Mouse (Mus musculus): ENCODE results near the gene Ptk7. TPM values are rescaled to one million over a fixed set of nuclear protein-coding genes. Genes with fewer than 3 reads are reported as not detected.

The Ptk7 gene
- polyA plus RNA-seq, 1 experiment, result 3.9 TPM

DNA sequence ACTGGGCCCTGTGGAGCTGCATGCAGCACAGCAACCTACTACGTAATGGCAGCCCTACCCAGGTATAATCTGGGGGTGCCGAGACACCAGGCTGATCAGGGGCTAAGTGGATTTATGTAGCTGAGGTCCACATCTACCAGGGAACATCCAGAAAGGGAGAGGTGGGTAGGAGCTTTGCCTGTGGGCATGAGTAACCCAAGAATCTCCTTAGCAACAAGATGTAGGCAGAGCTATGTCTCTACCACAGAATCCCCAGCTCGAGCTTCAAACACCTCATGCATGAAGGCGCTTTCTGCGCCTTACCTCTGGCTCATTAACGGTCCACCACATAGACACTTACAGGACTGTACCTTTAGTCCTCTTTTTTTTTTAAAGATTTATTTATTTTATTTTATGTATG is 34.0 kb downstream of the Ptk7 start:
- Histone ChIP-seq H3K4me3 (replicated peaks; ENCODE audit: control insufficient read depth, low read depth, low read length) (no peak overlapping the region), H3K27ac (ENCODE audit: control insufficient read depth, insufficient read depth, low read depth, low read length, poor library complexity) (no peak overlapping the region), H3K4me1 (ENCODE audit: control insufficient read depth, insufficient read depth, low read length) (no peaks in the 10 kb centered on the region)
- no peak for TF ChIP-seq POLR2A (IDR thresholded peaks at IDR 0.05; ENCODE audit: borderline replicate concordance, control insufficient read depth, low read depth, low read length)
- TF ChIP-seq CTCF (IDR thresholded peaks at IDR 0.05; ENCODE audit: control insufficient read depth, insufficient read depth, low read length), result no peak
- WGBS, result 87% methylated on average over 6 of the region's 6 CpGs

- no peak overlapping the region for H3K4me3 ChIP-seq (replicated peaks; ENCODE audit: control insufficient read depth, low read depth, low read length)
- 85% methylated on average over 9 of the region's 9 CpGs for WGBS
- H3K27ac ChIP-seq (ENCODE audit: control insufficient read depth, insufficient read depth, low read depth, low read length, poor library complexity), result no peak overlapping the region
- H3K4me1 ChIP-seq (ENCODE audit: control insufficient read depth, insufficient read depth, low read length), result no peaks in the 10 kb centered on the region
- TF ChIP-seq POLR2A (IDR thresholded peaks at IDR 0.05; ENCODE audit: borderline replicate concordance, control insufficient read depth, low read depth, low read length) (no peak), CTCF (IDR thresholded peaks at IDR 0.05; ENCODE audit: control insufficient read depth, insufficient read depth, low read length) (no peak)
Observed at GRCm38 (mm10) chr17:46594606-46595005, 34.7 kb downstream of the Ptk7 start.

- H3K4me3 ChIP-seq (replicated peaks; ENCODE audit: control insufficient read depth, low read depth, low read length), result no peak overlapping the region
- H3K27ac ChIP-seq (ENCODE audit: control insufficient read depth, insufficient read depth, low read depth, low read length, poor library complexity), result no peak overlapping the region
- no peaks in the 10 kb centered on the region for H3K4me1 ChIP-seq (ENCODE audit: control insufficient read depth, insufficient read depth, low read length)
- TF ChIP-seq CTCF (IDR thresholded peaks at IDR 0.05; ENCODE audit: control insufficient read depth, insufficient read depth, low read length) (no peak), POLR2A (IDR thresholded peaks at IDR 0.05; ENCODE audit: borderline replicate concordance, control insufficient read depth, low read depth, low read length) (no peak)
- WGBS, result 88% methylated on average over 4 of the region's 4 CpGs
Observed at GRCm38 (mm10) chr17:46593124-46593523, 36.2 kb downstream of the Ptk7 start.

DNA sequence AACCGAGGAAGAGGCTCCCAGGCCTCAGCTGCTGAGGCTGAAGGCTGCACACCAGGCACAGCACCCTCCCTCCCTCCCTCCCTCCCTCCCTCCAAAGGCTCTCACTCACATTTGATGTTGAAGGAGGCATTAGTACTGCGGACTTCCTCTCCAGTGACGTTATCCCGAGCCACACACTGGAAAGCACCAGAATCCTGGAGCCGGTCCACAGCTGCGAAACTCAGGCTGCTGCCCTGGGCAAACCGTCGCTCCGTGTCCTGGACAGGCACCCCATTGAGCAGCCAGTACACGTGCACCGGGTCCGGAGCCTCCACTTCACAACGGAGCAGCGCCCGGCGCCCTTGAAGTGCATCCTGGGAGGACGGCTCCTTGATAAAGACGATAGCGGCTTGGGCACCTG is 37.9 kb downstream of the Ptk7 start:
- 90% methylated on average over 19 of the region's 19 CpGs for WGBS
- TF ChIP-seq CTCF (IDR thresholded peaks at IDR 0.05; ENCODE audit: control insufficient read depth, insufficient read depth, low read length), result no peak
- no peak for TF ChIP-seq POLR2A (IDR thresholded peaks at IDR 0.05; ENCODE audit: borderline replicate concordance, control insufficient read depth, low read depth, low read length)
- H3K4me3 ChIP-seq (replicated peaks; ENCODE audit: control insufficient read depth, low read depth, low read length), result no peak overlapping the region
- H3K27ac ChIP-seq (ENCODE audit: control insufficient read depth, insufficient read depth, low read depth, low read length, poor library complexity), result no peak overlapping the region
- H3K4me1 ChIP-seq (ENCODE audit: control insufficient read depth, insufficient read depth, low read length), result peaks cover 7% of the 10 kb centered on the region

- TF ChIP-seq CTCF (IDR thresholded peaks at IDR 0.05; ENCODE audit: control insufficient read depth, insufficient read depth, low read length), result no peak
- no peak for TF ChIP-seq POLR2A (IDR thresholded peaks at IDR 0.05; ENCODE audit: borderline replicate concordance, control insufficient read depth, low read depth, low read length)
- 87% methylated on average over 7 of the region's 7 CpGs for WGBS
- H3K4me3 ChIP-seq (replicated peaks; ENCODE audit: control insufficient read depth, low read depth, low read length), result no peak overlapping the region
- H3K4me1 ChIP-seq (ENCODE audit: control insufficient read depth, insufficient read depth, low read length), result peaks cover 10% of the 10 kb centered on the region
- no peak overlapping the region for H3K27ac ChIP-seq (ENCODE audit: control insufficient read depth, insufficient read depth, low read depth, low read length, poor library complexity)
Observed at GRCm38 (mm10) chr17:46590439-46590838, 38.9 kb downstream of the Ptk7 start.

DNA sequence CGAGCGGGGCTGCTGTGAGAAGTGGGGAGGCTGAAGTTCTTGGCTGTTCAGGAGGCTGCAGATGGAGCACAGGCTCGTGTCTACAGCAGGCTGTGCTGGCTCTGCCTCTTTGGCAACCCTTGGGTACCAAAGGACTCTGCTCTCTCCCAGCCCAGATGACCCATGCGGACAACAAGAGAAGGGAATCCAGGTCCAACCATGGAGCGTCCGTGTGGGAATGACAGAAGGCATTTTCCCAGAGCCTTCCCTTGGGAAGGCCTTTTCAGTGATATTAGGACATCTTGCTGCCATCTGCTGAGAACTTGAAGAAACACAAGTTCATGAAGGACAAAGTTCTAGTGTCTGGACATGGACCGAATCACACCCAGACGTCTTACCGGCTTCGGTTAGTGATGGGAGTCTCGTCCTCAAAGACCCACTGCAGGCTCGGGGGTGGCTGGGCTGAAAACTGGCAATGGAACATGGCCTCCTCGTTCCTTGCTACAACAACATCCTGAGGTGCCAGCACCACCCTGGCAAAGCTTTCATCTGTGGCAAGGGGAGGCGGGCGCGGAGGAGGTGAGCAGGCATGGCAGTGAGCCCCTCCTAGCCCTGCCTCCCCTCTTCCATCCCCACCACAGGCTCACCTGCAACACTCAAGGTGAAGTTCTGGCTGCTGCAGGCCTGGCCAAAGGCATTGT is 39.5 kb downstream of the Ptk7 start:
- H3K27ac ChIP-seq (ENCODE audit: control insufficient read depth, insufficient read depth, low read depth, low read length, poor library complexity), result no peak overlapping the region
- TF ChIP-seq CTCF (IDR thresholded peaks at IDR 0.05; ENCODE audit: control insufficient read depth, insufficient read depth, low read length), result no peak
- no peak for TF ChIP-seq POLR2A (IDR thresholded peaks at IDR 0.05; ENCODE audit: borderline replicate concordance, control insufficient read depth, low read depth, low read length)
- H3K4me1 ChIP-seq (ENCODE audit: control insufficient read depth, insufficient read depth, low read length), result peaks cover 10% of the 10 kb centered on the region
- whole genome bisulfite sequencing, result 89% methylated on average over 16 of the region's 16 CpGs
- no peak overlapping the region for H3K4me3 ChIP-seq (replicated peaks; ENCODE audit: control insufficient read depth, low read depth, low read length)

DNA sequence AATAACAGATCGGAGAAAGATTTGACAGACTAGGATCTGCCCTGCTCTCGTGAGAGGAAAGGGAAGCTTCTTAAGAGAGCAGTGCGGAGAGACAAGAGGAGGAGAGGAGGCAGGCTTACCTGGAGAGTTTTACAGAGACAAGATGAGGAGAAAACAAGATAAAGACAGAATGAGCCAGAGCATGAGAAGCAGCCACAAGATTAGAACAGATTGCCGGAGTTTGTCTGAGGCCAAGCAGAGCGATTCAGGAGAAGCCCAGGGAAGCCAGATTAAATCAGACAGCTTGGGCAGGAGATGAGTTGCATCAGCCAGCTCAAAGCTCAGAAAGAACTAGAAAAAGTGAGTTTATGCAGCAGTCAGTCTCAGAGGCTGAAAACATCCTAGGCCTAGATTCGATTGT is 40.4 kb downstream of the Ptk7 start:
- peaks cover 10% of the 10 kb centered on the region for H3K4me1 ChIP-seq (ENCODE audit: control insufficient read depth, insufficient read depth, low read length)
- no peak overlapping the region for H3K27ac ChIP-seq (ENCODE audit: control insufficient read depth, insufficient read depth, low read depth, low read length, poor library complexity)
- WGBS, result 76% methylated on average over 6 of the region's 6 CpGs
- TF ChIP-seq CTCF (IDR thresholded peaks at IDR 0.05; ENCODE audit: control insufficient read depth, insufficient read depth, low read length), result no peak
- no peak for TF ChIP-seq POLR2A (IDR thresholded peaks at IDR 0.05; ENCODE audit: borderline replicate concordance, control insufficient read depth, low read depth, low read length)
- no peak overlapping the region for H3K4me3 ChIP-seq (replicated peaks; ENCODE audit: control insufficient read depth, low read depth, low read length)

DNA sequence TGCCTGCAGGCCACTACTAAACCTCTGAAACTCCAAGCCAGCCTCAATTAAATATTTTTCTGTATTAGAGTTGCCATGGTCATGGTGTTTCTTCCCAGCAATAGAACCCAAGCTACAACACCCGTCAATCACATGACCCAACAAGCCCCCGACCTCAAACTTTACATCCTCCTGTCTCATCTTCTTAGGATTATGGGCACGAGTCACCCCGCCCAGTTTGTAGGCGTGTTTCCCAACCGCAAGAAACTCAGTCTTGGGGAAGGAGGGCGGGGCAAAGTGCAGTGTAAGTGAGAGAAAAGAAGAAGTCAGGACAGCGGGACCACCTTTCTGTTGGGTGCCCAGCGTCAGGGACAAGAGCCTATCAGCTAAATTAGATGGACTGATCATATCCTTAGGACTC is 41.1 kb downstream of the Ptk7 start:
- WGBS, result 7% methylated on average over 9 of the region's 9 CpGs
- TF ChIP-seq CTCF (IDR thresholded peaks at IDR 0.05; ENCODE audit: control insufficient read depth, insufficient read depth, low read length), result no peak
- TF ChIP-seq POLR2A (IDR thresholded peaks at IDR 0.05; ENCODE audit: borderline replicate concordance, control insufficient read depth, low read depth, low read length), result no peak
- Histone ChIP-seq H3K4me3 (replicated peaks; ENCODE audit: control insufficient read depth, low read depth, low read length) (no peak overlapping the region), H3K27ac (ENCODE audit: control insufficient read depth, insufficient read depth, low read depth, low read length, poor library complexity) (no peak overlapping the region), H3K4me1 (ENCODE audit: control insufficient read depth, insufficient read depth, low read length) (peaks cover 10% of the 10 kb centered on the region)

DNA sequence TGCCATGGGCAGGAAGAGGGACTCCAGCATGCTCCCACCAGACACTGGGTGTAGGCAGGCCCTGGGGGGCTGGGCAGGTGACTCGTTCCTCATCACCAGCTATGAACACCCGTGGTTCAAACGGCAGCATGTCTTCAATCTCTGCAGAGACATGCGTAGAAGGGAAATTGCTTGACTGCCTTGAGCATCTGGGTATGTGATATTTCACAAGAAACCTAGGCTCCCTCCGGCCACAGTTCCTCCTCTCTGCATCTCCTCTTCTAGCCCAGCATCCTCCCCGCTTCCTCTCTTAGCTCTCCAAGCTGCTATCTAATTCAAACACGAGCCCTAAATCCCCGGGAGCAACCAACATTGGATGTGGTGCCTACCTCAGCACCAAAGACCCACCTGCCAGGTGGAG is 43.0 kb downstream of the Ptk7 start:
- TF ChIP-seq CTCF (IDR thresholded peaks at IDR 0.05; ENCODE audit: control insufficient read depth, insufficient read depth, low read length) (no peak), POLR2A (IDR thresholded peaks at IDR 0.05; ENCODE audit: borderline replicate concordance, control insufficient read depth, low read depth, low read length) (no peak)
- no peak overlapping the region for H3K27ac ChIP-seq (ENCODE audit: control insufficient read depth, insufficient read depth, low read depth, low read length, poor library complexity)
- H3K4me3 ChIP-seq (replicated peaks; ENCODE audit: control insufficient read depth, low read depth, low read length), result no peak overlapping the region
- H3K4me1 ChIP-seq (ENCODE audit: control insufficient read depth, insufficient read depth, low read length), result peaks cover 10% of the 10 kb centered on the region
- 43% methylated on average over 8 of the region's 8 CpGs for WGBS
